Mouse (Mus musculus): ENCODE data around the gene Ranbp17.

Gene Ranbp17

GRCm38 (mm10) chr11:33195531-33196446 lies 317.8 kb downstream of the Ranbp17 start:
- Histone ChIP-seq H3K27me3 (ENCODE audit: insufficient read depth, low read length) (peaks cover 86% of the 10 kb centered on the region), H3K4me1 (replicated peaks; ENCODE audit: low read depth, low read length) (peaks cover 48% of the 10 kb centered on the region), H3K4me3 (replicated peaks; ENCODE audit: low read length) (no peak overlapping the region), H3K9me3 (ENCODE audit: low read length) (peaks cover 21% of the 10 kb centered on the region), H3K36me3 (ENCODE audit: insufficient read depth, low read length) (no peaks in the 10 kb centered on the region)
- TF ChIP-seq CTCF (conservative IDR thresholded peaks at IDR 0.05; ENCODE audit: low read length): no peak
- no peak for TF ChIP-seq POU5F1 (IDR thresholded peaks at IDR 0.05; ENCODE audit: borderline replicate concordance, low read length)
- TF ChIP-seq NANOG (IDR thresholded peaks at IDR 0.05; ENCODE audit: borderline replicate concordance, low read length): no peak

DNA sequence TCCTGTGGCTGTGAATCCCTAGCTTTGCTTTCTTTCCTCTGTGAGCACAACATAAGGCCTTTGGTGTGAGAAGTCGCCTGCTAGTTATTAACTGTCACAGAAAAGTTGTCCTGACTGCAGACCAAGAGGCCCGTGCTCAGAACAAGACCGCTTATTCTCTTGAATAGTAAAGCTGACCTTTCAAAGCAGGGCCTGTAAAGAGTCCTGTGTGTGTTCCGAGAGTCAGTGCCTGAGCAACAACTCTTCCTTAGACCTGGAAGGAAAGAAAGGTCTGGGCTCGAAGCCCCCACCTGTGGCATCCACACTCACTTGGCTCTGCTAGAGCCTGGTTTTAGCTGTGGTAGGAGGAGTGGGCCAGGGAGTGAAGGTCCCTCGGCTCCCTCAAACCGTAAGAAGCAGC lies 318.5 kb downstream of the Ranbp17 start:
- H3K36me3 ChIP-seq (ENCODE audit: insufficient read depth, low read length): no peaks in the 10 kb centered on the region
- peaks cover 41% of the 10 kb centered on the region for H3K4me1 ChIP-seq (replicated peaks; ENCODE audit: low read depth, low read length)
- H3K4me3 ChIP-seq (replicated peaks; ENCODE audit: low read length): no peak overlapping the region
- peaks cover 84% of the 10 kb centered on the region for H3K27me3 ChIP-seq (ENCODE audit: insufficient read depth, low read length)
- H3K9me3 ChIP-seq (ENCODE audit: low read length): peaks cover 21% of the 10 kb centered on the region
- TF ChIP-seq POU5F1 (IDR thresholded peaks at IDR 0.05; ENCODE audit: borderline replicate concordance, low read length): no peak
- no peak for TF ChIP-seq NANOG (IDR thresholded peaks at IDR 0.05; ENCODE audit: borderline replicate concordance, low read length)
- TF ChIP-seq CTCF (conservative IDR thresholded peaks at IDR 0.05; ENCODE audit: low read length): no peak

- peaks cover 70% of the 10 kb centered on the region for H3K27me3 ChIP-seq (ENCODE audit: insufficient read depth, low read length)
- peak overlapping the region; percentile 26; the same call in 1 of the 2 replicates for H3K4me3 ChIP-seq (replicated peaks; ENCODE audit: low read length)
- H3K4me1 ChIP-seq (replicated peaks; ENCODE audit: low read depth, low read length): peaks cover 27% of the 10 kb centered on the region
- no peaks in the 10 kb centered on the region for H3K36me3 ChIP-seq (ENCODE audit: insufficient read depth, low read length)
- peaks cover 21% of the 10 kb centered on the region for H3K9me3 ChIP-seq (ENCODE audit: low read length)
- TF ChIP-seq NANOG (IDR thresholded peaks at IDR 0.05; ENCODE audit: borderline replicate concordance, low read length) (no peak), POU5F1 (IDR thresholded peaks at IDR 0.05; ENCODE audit: borderline replicate concordance, low read length) (no peak)
These were observed 319.9 kb downstream of the Ranbp17 start for GRCm38 (mm10) chr11:33193695-33194094.

DNA sequence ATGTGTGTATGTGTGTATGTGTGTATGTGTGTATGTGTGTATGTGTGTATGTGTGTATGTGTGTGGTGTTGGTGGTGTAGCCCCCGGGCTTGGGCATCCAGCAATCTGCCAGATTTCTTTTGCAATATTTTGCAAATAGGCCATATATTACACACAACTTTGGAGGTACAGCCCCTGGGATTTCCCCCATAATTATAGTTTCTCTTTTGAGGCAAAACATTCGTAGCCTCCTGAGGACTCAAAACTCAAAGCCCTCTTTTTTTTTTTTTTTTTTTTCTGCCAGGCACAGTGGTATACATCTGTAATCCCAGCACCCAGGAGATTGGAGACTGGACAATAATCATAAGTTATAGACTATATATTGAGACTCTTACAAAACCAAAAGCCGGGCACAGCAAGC lies 331.7 kb downstream of the Ranbp17 start:
- no peaks in the 10 kb centered on the region for H3K9me3 ChIP-seq (ENCODE audit: low read length)
- H3K4me3 ChIP-seq (replicated peaks; ENCODE audit: low read length): no peak overlapping the region
- TF ChIP-seq NANOG (IDR thresholded peaks at IDR 0.05; ENCODE audit: borderline replicate concordance, low read length) (no peak), POU5F1 (IDR thresholded peaks at IDR 0.05; ENCODE audit: borderline replicate concordance, low read length) (no peak), CTCF (conservative IDR thresholded peaks at IDR 0.05; ENCODE audit: low read length) (no peak)
- peaks cover 45% of the 10 kb centered on the region for H3K4me1 ChIP-seq (replicated peaks; ENCODE audit: low read depth, low read length)
- no peaks in the 10 kb centered on the region for H3K36me3 ChIP-seq (ENCODE audit: insufficient read depth, low read length)
- H3K27me3 ChIP-seq (ENCODE audit: insufficient read depth, low read length): peaks cover 45% of the 10 kb centered on the region

- H3K4me3 ChIP-seq (replicated peaks; ENCODE audit: low read length): peak overlapping the region; percentile 74
- H3K36me3 ChIP-seq (ENCODE audit: insufficient read depth, low read length): no peaks in the 10 kb centered on the region
- H3K4me1 ChIP-seq (replicated peaks; ENCODE audit: low read depth, low read length): peaks cover 46% of the 10 kb centered on the region
- TF ChIP-seq CTCF (conservative IDR thresholded peaks at IDR 0.05; ENCODE audit: low read length): no peak
- no peaks in the 10 kb centered on the region for H3K9me3 ChIP-seq (ENCODE audit: low read length)
- H3K27me3 ChIP-seq (ENCODE audit: insufficient read depth, low read length): peaks cover 47% of the 10 kb centered on the region
These were observed 332.8 kb downstream of the Ranbp17 start for GRCm38 (mm10) chr11:33180701-33181116.

DNA sequence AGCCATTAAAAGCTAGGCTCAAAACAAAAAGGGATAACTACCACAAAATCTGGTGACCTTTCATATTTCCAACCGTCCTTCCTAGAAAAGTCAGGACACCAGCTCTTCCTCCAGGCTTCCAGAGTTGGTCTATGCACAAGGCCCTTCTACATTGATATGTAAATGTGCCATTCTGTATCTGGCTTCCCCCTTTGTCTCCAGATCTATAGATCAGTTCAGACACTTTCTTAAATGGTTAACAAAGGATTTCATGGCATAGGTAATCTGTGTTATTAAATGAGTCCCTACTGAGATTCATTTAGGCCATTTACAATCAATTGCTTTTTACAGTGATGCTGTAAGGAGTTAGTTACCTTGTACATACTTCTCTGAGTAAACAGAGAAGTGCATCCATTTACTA lies 333.7 kb downstream of the Ranbp17 start:
- H3K27me3 ChIP-seq (ENCODE audit: insufficient read depth, low read length): peaks cover 51% of the 10 kb centered on the region
- H3K9me3 ChIP-seq (ENCODE audit: low read length): no peaks in the 10 kb centered on the region
- no peaks in the 10 kb centered on the region for H3K36me3 ChIP-seq (ENCODE audit: insufficient read depth, low read length)
- H3K4me3 ChIP-seq (replicated peaks; ENCODE audit: low read length): no peak overlapping the region
- H3K4me1 ChIP-seq (replicated peaks; ENCODE audit: low read depth, low read length): peaks cover 46% of the 10 kb centered on the region
- 0 out of 2 replicates have a peak, but pooled peaks have one; percentile 17 for TF ChIP-seq POU5F1 (IDR thresholded peaks at IDR 0.05; ENCODE audit: borderline replicate concordance, low read length)
- peak; percentile 81 for TF ChIP-seq NANOG (IDR thresholded peaks at IDR 0.05; ENCODE audit: borderline replicate concordance, low read length)
- TF ChIP-seq CTCF (conservative IDR thresholded peaks at IDR 0.05; ENCODE audit: low read length): no peak

DNA sequence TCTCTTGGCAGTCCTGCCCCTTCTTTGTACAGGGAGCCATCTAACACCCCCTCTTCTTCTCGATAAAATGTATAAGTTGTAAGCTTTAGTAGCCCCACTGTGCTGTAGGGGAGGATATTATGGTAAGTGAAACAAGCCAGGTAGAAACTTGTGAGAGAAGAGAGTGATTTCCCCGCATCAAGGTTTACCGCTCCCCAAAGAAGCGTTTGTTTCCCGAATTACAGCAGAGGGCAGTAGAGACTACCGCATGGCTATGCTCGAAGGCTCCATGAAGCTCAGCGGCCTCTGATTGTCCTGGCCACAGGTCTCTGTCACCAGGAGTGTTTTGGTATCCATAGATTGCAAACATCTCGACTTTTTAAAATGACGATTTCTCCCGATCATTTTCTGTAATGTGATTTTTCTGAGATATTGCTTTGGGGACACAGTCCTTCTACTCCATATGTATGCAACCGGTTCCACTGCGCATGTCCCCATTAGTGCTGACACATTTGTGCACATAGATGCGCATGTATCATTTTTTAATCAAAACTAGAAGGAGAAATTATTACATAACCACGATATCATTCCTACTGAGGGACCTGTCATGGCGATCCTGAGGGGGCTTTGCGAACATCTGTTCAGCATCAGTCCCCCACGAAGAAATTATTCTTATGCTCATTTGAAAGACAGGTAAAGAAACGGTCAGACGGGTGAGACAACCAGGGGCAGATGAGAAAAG lies 336.9 kb downstream of the Ranbp17 start:
- TF ChIP-seq CTCF (conservative IDR thresholded peaks at IDR 0.05; ENCODE audit: low read length): peak; percentile 55
- no peak for TF ChIP-seq NANOG (IDR thresholded peaks at IDR 0.05; ENCODE audit: borderline replicate concordance, low read length)
- no peak for TF ChIP-seq POU5F1 (IDR thresholded peaks at IDR 0.05; ENCODE audit: borderline replicate concordance, low read length)
- H3K36me3 ChIP-seq (ENCODE audit: insufficient read depth, low read length): no peaks in the 10 kb centered on the region
- H3K9me3 ChIP-seq (ENCODE audit: low read length): no peaks in the 10 kb centered on the region
- H3K27me3 ChIP-seq (ENCODE audit: insufficient read depth, low read length): peaks cover 38% of the 10 kb centered on the region
- H3K4me3 ChIP-seq (replicated peaks; ENCODE audit: low read length): no peak overlapping the region
- peaks cover 46% of the 10 kb centered on the region for H3K4me1 ChIP-seq (replicated peaks; ENCODE audit: low read depth, low read length)

DNA sequence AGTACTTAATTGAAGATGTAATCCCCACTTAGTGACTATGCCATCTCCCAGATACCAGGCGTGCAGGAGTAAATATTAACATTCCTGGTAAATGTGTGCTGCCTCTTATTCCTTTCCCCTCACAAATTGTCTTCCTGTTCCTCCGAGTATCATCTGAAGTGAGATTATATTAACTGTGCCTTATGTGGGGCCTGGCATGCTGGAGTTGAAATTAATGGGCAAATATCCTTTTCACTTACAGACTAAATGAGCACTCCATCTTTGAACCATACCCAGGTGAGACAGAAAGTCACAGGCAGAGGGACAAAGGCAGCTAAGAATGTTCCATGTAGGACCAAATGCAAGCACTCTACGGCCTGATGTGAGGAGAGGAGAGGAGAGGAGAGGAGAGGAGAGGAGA lies 337.8 kb downstream of the Ranbp17 start:
- no peak overlapping the region for H3K4me3 ChIP-seq (replicated peaks; ENCODE audit: low read length)
- TF ChIP-seq POU5F1 (IDR thresholded peaks at IDR 0.05; ENCODE audit: borderline replicate concordance, low read length): no peak
- TF ChIP-seq NANOG (IDR thresholded peaks at IDR 0.05; ENCODE audit: borderline replicate concordance, low read length): no peak
- no peak for TF ChIP-seq CTCF (conservative IDR thresholded peaks at IDR 0.05; ENCODE audit: low read length)
- no peaks in the 10 kb centered on the region for H3K9me3 ChIP-seq (ENCODE audit: low read length)
- H3K36me3 ChIP-seq (ENCODE audit: insufficient read depth, low read length): no peaks in the 10 kb centered on the region
- H3K27me3 ChIP-seq (ENCODE audit: insufficient read depth, low read length): peaks cover 38% of the 10 kb centered on the region
- H3K4me1 ChIP-seq (replicated peaks; ENCODE audit: low read depth, low read length): peaks cover 39% of the 10 kb centered on the region

Data from E14TG2a.4 (cell line).